Mouse (Mus musculus) cerebellum, adult 8-10 months (tissue): Measurements from ENCODE around the gene Nop53.
A peak's percentile ranks its signal among the peaks of the same experiment; 100 is the strongest.

Experiments used
- DNase-seq: peaks from one replicate; pipeline ENCODE4 v3.0.0; 2022

Gene Nop53

DNA sequence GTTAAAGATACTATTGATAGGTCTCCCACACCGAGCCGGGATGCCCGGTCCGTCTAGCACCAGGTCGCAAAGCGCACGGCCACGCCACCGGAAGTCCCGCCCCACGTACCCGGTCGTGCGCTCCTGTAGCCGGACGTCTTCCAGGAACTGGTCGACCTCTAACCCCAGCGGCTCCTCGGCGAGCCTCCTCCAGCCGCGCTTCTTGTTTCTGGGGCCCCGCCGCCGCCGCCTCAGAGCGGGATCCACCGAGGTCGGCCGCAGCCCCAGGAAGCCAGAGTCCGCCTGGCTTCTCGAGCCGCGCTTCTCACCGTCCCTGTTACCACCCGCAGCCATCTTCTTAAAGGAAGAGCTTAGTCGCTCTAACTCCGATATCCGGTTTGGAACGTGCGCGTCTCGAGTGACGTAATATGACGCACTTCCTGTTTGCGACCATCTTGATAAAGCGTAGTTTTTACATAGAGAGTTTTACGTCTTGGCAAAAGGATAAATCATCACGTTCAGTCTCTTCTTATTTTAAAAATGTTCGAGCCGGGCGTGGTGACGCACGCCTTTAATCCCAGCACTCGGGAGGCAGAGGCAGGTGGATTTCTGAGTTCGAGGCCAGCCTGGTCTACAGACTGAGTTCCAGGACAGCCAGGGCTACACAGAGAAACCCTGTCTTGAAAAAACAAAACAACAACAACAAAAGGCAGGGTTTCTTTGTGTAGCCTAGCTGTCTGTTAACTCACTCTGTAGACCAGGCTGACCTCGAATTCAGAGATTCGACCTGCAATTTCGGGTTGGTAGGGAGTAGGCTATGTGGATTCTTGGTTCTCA lies at the start of gene Nop53:
Nop53 (minus strand) TSS at position 354 of the 816 bp plus-strand sequence.
- DNase-seq, result peak; percentile 96

DNA sequence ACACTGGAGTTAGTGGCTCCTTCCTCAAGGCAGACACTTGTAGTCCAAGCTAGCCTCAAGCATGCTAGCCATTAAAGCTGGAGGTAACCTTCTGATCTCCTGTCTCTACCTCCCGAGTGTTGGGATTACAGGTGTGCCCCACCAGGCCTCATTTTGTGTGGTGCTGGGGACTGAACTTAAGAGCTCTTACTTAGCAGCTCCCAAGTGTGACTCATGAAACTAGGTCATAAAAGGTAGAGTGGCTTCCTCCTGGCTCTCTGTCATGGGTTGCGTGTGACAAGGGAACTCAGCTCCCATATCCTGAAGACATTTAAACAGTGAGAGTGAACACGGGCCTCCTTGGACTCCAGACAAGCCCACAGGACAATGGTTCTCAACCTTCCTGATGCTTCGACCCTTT lies 47.9 kb upstream of the Nop53 start:
- no peak for DNase-seq

DNA sequence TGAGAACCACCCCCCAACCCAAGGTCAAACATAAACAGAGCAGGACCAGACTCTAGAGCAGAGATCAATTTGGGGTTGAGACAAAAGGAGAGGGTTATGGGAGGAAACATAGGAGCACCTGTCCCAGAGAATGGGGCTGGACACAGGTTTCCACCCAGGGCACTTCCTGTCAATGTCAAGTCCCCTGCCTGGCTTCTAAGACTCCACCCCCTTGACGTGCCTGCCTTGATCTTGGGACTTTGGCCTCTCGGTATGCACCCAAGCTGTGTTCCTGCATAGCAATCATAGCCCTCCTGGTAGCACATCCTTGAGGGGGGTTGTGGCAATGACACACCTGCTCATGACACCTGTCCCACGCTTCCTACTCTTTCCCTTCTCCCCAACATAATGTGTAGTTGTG lies 47.3 kb upstream of the Nop53 start:
- DNase-seq, result no peak

DNA sequence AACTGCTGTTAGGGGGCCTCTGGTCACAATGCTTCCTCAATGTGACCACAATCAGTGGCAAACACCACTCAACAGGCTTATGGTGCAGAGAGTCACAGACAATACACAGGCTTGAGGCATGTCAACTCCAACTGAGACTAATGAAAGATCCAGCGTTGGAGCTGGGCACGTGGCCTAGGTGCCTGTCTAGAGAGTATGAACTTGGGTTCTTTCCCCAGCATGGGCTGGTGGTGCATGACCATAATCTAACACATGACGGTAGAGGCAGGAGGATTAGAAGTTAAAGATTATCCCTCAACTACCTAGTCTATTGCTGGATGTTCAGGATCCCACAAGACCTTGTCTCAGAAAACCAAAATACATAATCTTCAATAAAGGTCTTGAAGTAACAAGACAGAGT lies 45.9 kb upstream of the Nop53 start:
- no peak for DNase-seq

DNA sequence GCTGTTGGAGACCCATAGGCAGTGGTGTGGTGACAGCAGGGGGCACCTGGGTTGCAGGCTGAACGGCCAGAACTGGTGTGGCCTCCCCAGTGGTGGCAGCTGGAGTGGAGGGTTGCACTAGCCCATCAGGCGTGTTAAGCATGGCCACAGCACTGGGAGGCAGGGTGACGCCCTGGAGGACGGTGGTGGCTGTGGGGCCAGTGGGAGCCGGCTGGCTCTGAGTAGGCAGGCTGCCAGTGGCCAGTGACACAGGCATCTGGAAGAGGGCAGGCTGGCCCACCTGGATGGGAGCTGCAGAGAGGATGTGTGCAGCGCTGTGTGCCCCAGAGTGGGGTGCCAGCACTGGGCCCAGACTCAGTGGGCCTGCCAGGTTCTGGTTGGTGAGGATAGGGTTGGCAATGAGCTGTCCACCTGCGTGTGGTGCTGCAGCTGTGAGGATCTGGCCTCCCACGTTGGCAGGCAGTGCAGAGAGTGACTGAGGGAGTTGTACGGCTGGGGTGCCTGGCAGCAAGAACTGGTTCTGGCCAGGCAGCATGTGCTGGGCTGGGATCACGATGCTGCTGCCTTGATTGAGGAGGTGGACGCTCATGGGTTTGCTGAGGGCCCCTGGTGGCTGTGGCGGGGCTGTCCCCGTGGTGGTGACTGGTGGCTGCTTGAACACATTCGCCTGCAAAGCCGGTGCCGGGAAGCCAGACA lies 41.9 kb upstream of the Nop53 start:
- DNase-seq, result no peak

DNA sequence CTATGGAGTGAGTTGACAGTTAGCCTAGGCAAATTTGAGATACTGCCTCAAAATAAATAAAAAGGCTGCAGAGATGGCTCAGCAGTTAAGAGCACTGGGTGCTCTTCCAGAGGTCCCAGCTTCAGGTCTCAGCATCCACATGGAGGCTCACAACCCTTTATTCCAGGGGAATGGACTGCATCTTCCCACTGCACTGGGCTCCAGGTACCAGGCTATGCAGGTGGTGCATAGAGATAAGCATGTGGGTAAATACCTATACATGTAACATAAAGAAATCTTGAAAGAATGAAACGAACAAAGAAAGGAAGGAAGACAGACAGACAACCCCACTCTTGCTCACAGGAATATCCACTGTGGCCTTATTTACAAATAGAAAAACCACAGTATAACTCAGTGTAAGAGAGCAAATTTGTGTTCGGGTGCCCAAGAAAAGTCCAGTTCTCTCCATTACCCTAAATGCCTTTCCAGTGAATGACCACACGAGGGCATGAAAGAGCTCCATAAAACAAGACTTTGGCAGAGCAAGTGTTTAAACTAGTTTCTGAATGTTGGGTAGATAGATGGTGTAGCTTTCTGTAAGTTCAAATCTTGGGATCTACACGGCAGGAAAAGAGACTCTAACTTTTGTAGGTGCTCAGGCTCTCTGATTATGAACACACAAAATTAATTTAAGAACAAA lies 37.0 kb upstream of the Nop53 start:
- DNase-seq, result no peak

DNA sequence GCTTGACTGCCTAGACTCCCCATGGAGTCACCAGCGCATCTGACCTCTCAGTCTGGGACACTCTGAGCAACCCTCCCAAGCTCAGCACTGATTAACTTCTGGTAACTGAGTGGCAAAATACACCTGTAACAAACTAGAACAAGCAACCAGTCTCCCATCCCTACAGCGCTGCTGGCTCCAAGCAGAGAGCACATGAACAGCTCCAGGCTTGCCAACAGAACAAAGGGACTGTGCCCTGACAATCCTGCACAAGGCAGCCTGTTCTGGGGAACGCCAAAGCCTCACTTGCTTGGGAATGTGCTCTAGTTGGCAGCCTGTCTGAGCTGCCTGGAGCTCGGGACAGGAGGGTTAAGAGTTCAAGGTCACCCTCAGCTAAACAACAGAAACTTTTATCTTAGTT lies 35.7 kb upstream of the Nop53 start:
- DNase-seq, result no peak

DNA sequence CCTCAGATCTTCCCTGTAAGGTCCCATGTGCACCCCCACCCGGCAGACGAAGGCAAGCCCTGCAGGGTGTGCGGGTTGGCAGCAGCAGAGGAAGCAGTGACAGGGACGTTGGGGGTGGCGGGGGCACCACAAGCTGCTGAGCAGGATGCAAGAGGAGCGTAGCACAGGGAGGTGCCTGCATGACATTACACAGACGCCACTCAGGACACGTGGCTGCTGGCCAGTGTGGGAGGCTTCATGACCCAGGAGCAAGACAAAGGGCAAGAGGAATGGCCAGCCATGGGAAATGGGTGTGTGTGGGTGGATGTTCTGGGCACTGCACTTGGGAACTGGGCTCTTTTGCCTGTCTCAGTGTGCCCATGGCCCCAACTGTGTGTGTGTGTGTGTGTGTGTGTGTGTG lies 34.4 kb upstream of the Nop53 start:
- no peak for DNase-seq

DNA sequence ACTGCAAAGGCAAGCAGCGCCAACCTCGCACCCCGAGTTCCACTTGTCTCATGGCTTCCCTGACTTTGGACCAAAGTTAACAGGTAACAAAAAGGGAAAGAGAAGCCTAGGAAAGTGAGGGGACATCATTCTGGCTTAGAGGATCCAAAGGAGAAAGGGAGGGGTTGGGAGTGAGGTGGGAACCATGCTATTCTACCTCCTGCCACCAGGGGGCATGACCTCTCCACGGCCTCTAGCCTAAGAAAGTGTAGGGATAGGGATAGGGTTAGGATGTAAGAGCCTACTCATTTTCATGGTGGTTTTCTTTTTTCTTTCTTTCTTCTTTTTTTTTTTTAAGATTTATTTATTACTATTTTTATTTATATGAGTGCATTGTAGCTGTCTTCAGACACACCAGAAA lies 30.0 kb upstream of the Nop53 start:
- DNase-seq, result peak; percentile 62

DNA sequence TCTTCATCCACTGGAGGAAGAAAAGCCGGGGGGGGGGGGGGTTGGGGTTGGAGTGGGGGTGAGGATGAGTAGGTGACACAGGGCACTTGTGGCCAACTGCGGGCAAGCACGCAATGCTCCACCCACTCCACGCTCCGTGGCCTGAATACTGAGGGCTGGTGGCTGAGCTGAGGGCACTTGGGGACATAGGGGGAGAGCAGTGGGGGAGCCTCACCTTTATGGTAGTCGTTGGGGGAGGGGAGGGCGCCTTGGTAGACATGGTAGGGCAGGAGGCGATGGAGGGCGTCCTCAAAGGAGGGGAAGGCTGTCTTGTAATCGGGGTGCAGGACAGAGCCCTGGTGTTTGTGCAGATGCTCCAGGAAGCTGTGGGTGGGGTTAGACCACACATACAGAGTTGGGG lies 29.6 kb upstream of the Nop53 start:
- DNase-seq, result no peak

DNA sequence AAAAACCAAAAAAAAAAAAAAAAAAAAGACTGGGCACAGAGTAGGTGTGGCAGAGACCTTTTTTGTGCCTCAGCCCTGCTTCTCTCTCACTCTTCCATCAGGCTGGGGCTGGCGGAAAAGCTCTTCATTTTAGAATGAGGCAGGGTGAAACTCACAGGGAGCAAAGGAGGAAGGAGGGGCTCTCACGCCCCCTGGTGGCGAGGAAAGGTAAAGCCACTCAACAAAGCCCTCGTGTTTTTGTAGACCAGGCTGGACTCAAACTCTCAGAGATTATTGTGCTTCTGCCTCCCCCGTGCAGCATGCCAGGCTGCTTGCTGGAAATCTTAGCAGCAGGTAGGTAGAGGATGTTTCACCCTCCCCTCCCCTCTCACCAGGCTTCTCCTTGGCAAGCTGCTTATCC lies 28.8 kb upstream of the Nop53 start:
- peak; percentile 70 for DNase-seq

DNA sequence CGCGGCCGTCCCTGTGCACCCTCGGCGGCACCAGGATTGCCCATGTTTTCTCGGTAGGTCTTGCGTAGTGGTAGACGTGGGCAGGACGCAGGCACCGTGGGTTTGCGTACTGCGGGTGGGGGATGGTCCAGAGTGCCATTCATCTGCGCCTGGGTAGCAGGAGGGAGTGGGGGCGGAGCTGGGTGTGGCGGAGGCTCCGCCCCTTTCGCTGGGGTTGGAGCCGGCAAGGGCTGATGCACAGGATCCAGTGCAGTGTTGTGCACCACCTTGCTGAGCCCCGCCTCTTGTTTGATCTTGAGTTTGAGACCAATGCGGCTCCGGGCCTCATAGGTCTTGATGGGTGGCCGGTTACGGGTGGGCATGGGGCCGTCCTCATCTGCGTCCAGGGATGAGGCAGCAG lies 26.4 kb upstream of the Nop53 start:
- no peak for DNase-seq

DNA sequence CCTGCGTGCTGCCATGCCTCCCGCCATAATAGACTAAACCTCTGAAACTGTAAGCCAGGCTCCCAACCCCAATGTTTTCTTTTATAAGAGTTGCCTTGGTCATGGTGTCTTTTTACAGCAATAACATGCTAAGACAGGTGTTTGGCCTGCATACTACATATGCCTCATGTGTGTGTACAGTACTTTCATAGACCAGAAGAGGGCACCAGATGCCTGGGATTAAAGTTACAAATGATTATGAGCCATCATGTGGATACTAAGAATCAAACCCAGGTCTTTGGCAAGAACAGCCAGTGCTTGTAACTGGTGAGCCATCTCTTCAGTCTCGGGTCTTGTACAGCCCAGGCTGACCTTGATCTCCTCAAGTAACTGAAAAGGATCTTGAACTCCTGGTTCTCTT lies 23.8 kb upstream of the Nop53 start:
- no peak for DNase-seq

DNA sequence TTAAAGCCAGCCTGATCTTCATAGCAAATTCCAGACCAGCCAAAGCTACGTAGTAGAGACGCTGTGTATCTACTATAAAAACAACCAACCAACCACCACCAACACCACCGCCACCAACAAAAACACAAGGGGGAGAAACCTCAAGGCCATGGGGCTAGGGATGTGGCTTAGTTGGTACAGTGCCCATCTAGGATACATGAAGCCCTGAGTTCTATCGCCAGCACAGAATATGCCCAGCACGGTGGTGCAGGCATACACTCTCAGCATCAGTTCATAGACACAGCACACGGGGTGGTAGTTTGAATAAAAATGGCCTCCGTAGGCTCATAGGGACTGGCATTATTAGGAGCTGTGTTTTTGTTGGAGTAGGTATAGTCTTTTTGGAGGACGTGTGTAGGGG lies 22.4 kb upstream of the Nop53 start:
- no peak for DNase-seq

DNA sequence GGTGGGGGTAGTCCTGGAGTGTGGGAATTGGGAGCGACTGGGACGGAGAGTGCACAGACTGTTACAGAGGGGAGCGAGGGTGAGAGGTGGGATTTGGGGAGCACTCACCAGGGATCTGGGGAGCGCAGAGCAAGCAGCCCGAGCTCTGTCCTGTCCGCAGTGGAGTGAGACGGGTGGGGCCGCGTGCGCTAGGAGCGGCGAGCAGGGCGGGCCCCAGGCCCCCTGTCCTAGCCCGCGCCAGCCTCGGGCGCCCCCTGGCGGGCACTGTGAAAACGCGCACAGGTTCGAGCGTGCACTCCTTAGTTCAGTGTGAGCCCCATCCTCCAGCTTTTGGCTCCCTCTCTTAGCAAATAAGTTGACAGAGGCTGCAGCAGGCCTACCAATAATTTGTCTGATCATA lies 21.4 kb upstream of the Nop53 start, which contains the start of gene Ehd2:
Ehd2 (minus strand) TSS at position 256 of the 400 bp plus-strand sequence.
- peak; percentile 66 for DNase-seq

DNA sequence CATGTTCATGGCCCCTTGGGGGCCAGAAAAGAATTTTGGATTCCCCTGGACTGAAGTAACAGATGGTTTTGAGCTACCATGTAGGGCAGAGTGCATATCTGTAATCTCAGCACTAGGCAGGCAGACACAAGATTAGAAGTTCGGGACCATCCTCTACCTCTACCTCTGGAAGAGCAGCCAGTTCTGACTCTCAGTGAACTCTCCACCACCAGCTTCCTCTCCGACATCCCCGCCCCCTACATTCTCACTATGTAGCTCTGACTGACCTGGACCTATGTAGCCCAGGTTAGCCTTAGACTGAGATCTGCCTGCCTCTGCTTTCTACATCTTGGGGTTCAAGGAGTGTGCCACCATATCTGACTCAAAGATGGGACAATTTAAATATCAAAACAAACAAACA lies 20.6 kb upstream of the Nop53 start:
- no peak for DNase-seq

DNA sequence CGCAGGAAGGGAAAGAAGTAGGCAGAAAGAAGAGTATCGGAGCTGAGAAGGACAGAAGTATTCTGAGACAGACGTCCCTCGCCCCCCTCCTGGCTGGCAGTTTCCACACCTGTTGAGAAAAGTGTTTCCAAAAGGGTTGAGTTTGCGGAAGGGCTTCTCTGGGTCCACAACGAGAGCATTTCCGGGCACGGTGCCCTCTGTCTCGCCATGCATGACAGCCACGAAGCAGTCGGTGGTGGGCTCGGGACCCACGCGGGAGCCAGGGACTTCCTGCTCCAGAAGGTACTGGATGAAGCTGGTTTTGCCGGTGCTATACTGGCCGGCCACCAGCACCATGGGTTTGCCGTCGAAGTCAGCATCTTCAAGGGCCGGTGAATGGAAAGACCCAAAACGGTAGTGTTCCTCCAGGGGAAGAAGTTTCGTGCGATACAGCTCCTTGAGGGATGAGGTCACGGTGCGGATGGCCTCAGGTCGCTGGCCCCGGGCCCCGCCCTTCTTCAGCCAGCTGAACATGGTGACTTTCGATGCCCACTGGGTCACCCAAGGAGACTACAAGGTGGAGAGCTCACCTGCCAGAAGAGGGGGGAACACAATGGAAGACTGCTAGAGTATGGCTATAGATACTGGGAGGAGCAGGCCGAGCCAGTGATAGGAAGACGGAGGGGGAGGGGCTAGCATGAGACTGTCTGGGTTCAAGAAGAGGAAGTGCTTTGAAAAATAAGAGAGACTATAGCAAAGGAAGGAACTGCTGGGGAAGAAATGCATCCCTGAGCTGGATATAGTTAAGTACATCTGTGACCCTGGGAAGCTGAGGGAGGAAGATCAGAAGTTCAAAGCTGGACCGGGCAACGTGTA lies 18.2 kb upstream of the Nop53 start:
- DNase-seq, result no peak

DNA sequence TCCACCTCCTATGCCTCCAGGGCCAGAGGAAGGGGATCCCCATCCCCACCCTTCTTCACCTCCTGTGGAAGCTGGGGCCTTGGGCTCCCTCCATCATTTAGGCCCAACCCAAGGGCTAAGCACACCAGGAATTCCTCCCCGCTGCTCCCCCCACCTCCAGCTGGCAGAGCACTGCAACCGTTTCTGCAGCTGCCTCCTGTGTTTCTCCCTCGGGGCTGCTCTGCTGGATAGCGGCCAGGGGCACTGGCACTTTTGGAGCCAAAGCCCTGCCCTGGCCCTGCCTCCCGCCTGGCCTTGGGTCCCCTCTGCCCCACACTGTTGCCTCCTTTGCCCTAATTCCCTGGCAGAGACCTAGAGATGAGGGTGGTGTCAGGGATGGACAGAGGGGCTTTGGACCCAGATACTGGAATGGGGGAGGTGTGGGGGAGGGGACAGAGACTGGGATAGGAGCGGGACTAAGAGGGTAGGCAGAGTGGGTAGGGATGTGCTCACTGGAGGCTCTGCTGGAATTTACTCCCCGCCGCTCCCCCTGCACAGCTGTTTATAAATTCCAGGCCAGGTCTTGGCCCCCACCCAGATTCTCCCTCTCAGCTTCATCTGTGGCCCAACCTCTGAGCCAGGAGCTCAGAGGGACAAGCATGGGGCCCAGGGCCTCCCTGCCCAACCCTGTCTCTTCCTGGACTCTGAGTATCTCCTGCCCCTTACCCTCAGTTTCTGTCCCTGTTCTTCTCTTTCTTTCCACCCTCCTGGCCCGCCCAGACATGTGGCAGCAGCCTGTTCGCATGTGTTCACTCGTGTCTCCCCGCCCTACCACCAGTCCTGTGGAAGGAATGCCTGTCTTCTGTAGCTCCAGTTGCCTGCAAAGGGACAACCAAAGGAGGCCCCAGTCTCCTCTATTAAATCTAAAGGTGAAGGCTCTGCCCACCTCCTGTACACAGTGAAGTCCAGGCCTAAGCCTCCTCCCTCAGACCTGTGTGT lies 16.7 kb upstream of the Nop53 start:
- no peak for DNase-seq

DNA sequence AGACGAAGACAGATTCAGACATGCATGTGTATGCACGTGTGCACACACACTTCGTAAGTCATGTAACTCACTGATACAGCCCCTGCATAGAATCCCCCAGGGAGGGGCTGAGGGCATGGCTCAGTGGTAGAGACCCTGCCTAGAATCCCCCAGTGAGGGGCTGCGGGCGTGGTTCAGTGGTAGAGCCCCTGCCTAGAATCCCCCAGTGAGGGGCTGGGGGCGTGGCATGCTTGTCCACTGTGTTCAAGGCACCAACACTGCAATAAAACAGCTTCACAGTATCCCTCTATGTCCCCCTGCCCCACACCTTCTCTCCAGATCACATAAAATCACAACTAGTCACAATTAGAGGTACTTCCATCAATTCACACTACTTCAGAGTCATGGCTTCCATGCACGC lies 15.9 kb upstream of the Nop53 start:
- no peak for DNase-seq

DNA sequence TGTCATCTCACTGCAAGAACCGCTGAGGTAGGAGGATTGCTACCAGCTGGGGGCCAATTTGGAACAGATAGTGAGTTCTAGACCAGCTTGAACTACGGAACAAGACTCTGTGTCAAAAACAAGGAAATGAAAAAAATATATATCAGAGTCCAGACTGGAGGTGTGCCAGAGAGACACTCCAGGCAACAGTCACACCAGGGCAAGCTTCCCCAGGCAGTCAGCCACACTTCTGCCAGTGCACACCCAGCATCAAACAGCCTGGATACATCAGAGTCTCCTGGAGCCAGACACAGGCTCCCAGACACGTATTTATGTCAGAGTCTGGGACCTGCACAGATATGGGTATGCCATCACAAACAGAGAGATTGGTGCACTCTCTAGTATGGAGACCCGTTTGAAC lies 15.4 kb upstream of the Nop53 start:
- no peak for DNase-seq

DNA sequence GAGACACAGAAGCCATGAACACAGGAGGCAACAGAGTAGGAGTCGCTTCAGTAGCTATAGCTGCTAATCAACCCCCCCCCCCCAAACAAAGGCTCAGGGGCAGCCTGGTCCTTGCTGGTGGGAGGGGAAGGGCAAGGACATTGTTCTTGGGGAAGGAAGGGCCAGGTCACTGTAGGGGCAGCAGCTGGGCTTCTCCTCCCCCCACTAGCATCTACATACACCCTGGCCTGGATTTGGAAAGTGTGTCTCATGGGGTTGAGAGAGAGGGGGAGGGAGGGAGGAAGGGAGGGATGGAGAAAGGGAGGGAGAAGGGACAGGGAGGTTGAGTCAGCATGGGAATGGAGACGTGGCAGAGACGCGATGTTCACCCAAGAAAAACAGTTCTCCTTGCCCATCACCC lies 14.8 kb upstream of the Nop53 start:
- no peak for DNase-seq

DNA sequence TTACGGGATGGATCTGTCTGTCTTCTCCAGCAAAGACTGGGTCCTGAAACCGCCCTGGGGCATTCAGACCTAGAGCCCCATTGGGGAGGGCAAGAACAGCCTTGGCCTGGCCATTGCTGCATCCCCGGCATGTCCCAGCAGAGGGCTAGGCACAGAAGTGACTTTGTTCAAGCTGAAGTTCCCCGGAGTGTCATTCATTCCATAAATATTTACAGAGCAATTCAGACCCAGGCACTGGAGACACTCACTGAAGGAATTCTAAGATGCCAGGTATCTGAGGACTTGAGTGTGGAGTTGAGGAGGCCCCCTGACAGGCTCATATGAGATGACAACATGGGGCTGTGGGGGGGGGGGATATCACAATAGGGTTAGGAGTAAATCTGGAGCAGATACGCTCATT lies 10.3 kb upstream of the Nop53 start:
- DNase-seq, result no peak
